Mouse (Mus musculus): ENCODE data around the gene Fgf15. TPM values are rescaled to one million over a fixed set of nuclear protein-coding genes. Genes with fewer than 3 reads are reported as not detected.
"Not testable (repeated sequence)": the region's sequence is repeated elsewhere in the genome, so short reads cannot be mapped to it uniquely, and the experiment has no call there.

The Fgf15 gene
- total RNA-seq, 2 experiments from 2014 or later = not detected

DNA sequence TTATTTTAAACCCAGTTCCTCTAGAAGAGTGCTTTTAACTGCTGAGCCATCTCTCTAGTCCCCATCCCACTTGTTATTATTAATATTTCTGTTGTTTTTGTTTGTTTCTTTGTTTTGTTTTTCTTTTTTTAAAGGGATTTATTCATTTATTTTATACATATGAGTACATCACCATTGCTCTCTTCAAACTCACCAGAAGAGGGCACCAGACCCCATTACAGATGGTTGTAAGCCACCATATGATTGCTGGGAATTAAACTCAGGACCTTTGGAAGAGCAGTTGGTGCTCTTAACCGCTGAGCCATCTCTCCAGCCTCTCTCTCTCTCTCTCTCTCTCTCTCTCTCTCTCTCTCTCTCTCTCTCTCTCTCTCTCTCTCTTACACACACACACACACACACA is 5.7 kb upstream of the Fgf15 start:
- DNase-seq = not testable (repeated sequence)

DNA sequence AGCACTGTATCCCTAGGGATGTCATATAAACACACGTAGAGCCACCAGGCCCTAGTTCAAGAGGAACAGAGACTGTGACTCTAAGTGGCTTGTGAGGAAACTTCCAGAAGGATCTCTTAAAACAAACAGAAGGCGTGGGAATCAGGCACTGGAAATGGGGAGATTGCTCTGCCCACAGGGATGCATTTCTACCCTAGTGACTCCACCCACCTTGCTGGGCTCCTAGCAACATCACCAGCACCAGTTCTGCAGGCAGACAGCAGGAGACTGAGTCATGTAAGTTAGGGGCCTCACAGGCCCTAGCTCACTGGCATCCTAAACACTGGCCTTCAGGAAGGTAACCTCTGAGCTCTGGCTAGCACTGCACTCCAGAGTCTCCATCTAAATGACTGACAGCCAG is 4.5 kb upstream of the Fgf15 start:
- no peak for DNase-seq

DNA sequence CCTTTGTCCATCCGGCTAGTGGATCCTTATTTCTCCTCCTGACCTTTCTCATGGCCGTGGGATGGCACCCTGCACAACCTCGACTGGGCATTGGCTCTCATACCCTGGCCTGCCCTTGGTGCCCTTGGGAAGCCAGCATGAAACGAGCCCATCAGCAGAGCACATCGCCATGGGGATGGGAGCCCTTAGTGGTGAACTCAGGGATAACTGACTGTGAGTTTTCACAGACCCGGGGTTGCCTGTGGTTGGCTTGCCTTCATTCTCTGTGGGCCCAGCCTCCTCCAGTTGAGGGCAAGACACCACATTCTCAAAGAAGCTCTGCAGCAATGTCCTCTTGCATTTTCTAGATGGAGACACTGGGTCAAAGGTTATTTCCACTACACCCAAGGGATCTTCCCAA is 4.0 kb upstream of the Fgf15 start:
- DNase-seq = no peak

DNA sequence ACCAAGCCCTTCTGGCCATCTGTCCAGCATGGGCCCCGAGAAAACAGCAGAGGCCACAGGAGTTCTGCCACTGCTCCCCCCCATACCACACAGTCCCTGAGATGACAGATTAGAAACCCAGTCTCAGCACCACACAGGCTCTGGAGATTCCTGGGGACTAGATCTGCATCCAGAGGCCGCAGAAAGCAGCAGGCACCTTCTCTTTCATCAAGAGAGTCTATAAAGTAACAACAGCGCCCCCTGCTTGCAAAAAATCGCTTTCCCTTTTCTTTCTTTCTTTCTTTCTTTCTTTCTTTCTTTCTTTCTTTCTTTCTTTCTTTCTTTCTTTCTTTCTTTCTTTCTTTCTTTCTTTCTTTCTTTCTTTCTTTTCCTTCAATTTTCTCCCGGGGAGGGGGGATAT is 2.1 kb upstream of the Fgf15 start:
- DNase-seq = peak; percentile 60

DNA sequence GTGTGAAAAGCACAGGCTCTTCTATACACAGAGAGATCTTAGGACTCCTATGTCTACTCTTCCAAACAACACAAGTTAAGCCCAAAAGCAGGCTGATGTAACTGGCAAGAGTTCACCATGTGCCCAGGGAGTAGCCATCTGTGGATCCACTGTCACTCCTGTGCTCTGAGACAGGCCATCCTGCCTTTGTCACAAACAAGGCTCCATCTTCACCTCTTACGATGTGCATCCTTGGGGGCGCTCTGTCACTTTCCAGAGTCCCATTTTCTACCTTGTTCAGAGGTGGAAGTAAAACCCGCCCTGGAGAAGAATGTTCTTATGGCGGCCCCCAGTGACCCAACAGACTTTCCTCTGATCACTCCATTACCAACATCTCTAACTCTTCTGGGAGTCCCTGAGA is 1.6 kb upstream of the Fgf15 start:
- DNase-seq = no peak

DNA sequence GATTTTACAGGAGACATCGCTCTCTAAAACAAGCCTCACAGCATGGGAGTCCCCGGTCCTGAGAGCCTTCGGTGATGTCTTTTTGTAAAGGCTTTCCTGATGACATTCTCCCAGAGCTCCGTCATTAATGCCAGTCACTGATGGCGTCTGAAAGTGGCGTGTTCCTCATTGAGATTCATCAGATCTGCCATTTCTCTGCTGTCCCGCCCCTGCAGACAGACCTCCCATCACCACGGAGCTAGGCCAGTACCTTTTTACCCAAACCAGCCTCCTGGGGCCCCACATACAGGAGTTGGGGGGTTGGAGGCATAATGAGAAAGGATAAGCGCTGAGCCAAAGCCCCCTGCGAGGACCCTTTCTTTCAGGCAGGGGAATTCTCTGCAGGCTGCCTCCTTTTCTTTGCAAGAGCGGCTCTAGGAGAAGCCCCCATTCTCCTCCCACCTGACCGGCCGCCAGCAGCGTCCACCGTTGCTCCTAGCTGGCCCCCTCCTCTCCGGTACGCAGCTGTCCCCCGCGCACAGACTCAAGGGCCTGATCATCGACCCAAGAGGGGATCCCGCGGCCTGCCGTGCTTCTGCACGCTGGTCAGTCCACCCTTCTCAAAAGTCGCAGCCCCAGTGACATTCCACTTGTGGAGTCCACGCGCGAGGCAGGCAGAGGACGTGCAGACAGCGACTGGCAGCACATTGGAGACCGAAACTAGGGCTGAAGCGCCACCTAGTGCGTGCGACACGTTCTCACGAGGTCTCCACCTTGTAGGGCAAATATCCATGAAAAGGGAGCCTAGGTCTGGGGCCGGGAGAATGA is 823 bp upstream of the Fgf15 start:
- DNase-seq = peak; percentile 83

DNA sequence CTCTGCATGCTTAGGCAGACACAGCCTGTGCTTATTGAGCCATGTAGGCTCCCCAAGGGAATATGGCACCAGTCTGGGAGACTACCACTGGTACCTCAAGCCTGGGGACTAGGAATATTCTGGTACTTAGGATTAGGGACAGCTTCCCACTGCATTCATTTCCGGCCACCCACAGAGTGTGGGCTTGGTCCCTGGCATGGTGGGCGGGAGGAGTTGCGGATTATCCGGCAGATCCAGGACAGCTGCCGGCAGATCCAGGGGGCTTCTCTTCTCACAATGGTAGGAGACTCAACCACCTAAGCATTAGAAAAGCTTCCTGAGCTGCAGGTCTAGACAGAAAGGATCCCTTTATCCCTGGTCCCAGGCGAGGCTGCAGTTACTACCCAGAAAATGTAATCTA is 2.2 kb downstream of the Fgf15 start:
- no peak for DNase-seq

DNA sequence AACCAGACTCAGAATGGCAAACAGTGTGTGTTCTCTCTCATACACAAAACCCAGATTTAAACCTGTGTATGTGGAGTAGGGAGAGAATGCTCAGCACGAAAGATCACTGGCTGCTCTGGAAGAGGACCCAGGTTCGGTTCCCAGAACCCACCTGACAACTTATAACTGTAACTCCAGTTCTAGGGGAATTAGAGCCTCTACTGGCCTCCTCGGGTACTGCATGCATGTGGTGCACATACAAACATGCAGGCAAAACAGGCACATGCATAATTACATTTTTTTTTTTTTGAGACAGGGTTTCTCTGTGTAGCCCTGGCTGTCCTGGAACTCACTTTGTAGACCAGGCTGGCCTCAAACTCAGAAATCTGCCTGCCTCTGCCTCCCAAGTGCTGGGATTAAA is 9.2 kb downstream of the Fgf15 start:
- not testable (repeated sequence) for DNase-seq

DNA sequence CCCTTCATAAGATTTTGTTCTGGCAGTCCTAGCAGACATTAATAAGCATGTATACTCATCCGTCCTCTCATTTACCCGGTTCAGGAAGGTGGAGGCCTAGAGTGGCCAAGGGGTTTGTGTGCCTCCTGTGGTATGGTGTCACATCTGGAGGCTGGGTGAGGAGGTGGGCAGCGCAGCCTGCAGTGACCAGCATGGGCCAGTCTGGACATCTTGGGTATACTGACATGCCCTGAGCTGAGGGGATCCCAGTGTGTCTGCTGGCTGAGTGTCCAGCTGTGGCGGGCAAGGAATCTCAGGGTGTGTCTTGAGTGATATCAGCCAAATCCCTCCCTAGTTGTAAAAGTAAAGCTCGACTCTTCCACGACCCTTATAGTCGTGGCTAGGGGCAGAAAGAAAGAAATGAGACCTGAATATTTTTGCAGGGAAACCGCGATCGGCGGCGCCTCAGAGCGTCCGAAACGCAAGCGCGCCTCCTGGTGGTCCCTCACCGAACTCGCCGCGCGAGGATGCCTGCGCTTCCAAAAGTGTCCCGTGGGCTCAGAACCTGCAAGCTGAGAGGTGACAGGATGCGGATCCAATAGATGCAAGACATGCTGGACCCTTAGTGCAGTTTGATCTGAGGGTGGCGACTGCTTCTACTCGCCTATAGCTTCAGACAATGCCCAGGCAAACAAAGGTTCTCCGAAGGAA is 10.5 kb downstream of the Fgf15 start:
- DNase-seq = peak; percentile 74

DNA sequence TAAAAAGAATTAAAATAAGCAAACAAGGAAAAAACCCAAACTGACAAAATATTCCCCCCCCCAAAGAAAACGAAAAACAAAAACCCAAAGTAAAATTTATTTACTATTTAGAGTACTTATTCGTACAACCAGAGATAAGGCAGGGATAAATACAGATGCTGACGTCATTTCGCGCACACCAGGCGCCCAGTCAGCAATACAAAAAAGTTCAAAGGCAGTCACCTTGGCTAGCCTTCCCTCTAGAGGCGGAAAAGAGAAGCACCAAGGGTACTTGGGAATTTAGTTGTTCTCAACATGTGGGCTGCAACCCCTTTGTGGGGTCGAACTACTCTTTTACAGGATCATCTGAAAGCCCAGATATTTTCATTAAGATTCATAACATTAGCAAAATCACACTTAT is 11.5 kb downstream of the Fgf15 start:
- no peak for DNase-seq

DNA sequence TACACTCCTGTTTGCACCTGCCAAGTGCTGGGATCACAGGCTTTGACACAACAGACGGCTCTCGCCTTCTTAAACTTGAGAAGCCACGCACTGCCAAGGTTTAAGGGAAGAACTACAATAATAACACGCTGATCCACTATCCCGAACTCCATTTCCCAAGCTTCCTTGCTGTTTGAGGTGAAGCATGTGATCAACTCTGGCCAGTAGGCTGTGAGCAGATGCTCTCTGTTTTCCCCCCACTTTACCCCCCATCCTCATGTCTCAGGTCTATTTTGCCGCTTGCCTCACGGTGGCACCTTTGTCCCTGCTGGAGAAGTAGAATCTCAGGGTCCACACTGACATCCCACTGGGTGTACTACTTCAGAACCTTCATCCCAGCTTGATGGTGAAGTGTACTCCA is 12.4 kb downstream of the Fgf15 start:
- no peak for DNase-seq

DNA sequence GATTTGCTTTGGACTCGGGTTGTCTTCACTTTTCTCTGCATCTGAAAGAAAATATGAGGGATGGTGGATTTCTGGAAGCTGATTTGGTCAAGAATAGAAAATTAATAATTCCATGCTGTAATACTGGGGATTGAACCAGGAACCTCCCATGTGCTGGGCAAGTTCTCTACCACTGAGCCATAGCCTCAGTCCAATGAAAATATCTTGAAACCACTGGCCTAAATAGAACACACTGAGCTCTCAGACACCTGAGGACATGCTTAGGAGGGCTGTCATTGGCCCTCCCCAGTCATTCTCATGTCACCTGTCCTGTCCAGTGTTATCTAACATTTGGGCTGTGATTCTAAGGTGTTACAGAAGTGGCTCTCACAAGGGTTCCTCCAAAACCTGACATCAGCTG is 14.8 kb downstream of the Fgf15 start:
- no peak for DNase-seq

DNA sequence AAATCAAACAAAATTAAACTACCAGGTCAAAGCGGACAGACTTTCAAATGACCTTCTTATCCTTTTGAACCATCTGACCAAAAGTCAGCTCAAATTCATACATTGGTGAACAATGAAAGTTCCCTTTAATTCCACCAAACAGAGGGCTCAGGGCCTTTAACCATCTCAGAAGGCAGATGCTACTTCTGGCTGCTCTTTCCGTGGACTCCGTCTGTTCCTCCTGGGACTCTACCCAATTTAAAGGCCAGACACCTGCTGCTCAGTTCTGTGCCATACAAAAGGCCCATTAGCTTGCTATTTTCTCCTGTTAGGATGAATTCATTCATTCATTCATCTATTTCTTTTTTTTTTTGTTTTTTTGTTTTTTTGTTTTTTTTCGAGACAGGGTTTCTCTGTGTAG is 16.6 kb downstream of the Fgf15 start:
- no peak for DNase-seq

DNA sequence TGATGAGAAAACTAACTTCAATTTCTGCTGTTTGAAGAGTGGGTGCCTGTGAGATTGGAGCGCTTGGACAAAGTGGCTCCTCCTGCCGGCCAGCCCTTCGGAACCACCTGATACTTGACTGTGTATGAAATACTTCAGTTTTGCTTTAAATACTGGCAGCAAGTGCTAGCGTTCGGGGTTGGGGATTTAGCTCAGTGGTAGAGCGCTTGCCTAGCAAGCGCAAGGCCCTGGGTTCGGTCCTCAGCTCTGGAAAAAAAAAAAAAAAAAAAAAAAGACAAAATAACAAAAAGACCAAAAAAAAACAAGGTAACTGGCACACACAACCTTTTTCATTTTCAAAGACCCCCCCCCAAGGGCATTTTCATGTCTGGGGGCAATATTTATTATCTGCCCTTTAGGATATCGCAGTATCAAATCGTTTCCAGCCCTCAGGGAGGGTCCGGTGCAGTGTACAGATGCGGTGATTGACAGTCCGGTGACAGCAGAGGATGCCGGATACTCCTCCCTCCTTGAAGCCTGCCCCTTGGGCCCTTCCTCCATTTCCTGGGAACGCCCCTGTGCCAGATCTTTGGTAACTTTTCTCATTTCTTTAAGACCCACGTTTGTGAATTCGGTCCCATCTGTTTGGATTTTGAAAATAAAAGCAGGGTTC is 18.1 kb downstream of the Fgf15 start:
- no peak for DNase-seq

DNA sequence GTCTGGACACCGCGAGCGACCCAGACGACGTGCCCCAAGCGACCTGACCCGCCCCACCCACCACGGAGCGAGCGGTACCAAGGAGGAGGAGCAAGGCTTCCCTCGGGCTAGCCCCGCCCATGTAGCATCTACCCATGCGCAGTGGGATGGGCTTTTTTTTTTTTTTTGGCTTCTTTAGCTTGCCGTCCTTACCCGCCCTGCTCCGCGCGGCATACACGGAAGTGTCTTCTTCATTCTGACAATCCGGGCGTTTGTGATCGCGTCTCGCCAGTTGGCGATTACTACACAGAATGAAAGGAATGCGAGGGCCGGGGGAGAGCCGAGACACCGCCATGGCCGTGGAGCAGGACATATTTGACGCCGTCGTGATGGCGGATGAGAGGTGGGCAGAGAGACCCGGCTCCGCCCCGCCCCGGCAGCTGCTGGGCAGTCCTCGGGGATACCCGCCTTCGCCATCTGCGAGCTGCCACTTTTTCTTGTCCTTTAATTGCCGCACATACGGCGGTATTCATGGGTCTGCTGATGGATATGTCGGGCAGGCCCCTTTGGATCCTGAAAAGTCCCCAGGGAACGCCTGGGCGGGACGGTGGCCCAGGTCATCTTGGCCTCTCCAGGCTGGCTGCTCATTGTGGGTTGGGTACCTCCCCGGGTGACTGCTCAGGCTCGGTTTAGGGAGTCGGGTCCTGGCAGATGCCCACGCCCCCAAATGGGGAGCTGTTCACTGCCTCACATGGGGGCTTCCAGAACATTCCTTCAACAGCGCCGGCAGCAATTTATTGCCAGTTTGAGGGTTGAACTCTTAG is 18.8 kb downstream of the Fgf15 start, which contains the start of gene LTO1:
Gene LTO1 (plus strand): TSS at position 153 of the 803 bp plus-strand sequence.
- DNase-seq = peak; percentile 91

DNA sequence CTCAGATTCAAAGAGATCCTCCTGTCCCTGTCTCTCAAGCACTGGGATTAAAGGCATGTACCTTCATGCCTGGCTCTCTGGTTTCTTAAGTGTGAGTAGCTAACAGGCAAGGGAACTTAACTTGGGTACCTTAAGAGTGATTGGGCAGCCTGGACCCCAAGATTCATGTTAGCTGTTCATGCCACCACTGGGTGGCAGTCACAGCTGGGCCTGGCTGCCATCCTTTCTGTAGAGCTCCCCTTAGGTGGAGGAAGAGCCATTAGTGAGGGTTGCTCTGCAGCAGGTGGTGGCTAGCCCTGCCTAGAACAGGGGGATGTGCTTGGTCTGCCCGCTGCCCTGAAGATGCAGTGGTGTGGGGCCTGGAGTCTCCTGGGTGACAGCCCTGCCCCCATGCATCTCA is 22.5 kb downstream of the Fgf15 start:
- no peak for DNase-seq

DNA sequence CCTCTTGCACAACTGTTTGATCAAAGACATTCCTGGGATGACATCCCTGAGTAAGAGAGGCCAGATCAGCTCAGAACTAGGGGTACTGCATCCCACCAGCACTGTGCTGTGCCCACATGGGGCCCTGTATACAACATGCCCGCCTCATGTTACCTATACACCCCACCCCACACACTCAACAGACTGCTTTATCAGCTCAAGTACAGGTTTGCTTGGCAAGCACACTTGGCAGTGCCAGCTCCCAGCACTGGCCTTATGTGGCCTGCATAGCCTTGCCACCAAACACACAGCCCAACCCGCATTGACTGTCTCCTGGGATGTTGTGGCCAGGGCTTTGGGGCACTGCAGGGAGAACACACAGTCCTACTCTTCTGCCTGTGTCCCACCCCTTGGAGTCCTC is 31.3 kb downstream of the Fgf15 start:
- peak; percentile 63 for DNase-seq

DNA sequence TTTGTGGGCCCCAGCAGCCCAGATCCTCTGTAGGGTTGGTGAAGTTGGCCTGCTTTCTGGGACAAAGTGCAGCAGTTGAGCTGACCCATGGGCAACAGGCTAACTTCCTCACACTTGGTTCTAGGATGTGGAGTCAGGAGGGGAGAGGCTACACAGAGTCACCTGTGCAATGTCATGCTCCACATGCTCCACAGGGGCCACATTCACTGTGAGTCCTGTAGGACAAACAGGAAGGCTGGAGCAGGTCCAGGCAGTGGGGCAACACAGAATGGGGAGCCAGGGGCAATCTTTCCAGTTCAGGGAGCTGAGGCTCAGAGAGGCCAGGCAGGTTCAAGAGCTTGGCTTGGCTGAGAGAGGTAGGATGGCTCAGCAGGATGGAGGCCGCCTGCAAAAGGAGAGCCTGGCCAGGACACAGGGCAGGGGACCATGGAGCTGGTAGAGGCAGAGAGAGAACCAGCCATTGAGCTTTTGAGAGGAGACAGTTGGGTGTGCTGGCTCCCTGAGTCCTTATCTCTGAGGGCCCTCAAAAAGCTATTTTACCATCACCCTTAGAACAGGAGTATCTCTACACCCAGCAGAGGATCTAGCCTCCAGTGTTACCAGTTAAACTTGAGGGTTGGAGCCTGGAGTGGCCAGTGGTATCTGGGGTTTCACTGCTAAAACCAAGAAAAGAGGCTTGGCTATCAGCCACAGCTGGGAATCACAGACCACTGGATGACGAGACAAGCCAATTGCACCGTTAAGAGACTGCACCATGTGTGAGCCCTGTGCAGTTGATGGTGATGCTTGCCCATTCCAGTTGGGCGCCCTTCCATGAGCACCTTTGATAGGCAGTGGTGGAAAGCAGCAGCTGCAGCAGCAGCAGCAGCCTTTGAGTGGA is 31.9 kb downstream of the Fgf15 start:
- peak; percentile 63 for DNase-seq

DNA sequence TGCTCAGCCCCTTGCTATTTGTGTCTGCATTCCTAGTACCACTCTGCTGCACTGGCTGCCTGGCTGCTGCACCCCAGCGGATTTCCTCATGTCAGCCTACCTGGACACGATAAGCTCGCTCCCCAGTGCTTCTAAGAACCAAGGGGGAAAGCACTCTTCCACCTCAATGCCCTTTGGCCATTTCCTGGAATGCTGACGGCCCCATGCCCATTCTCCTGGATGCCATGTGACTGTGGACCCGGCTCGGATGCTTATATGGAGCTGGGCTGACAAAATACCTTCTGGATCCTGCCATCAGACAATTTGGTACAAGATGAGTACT is 32.5 kb downstream of the Fgf15 start:
- DNase-seq = no peak

DNA sequence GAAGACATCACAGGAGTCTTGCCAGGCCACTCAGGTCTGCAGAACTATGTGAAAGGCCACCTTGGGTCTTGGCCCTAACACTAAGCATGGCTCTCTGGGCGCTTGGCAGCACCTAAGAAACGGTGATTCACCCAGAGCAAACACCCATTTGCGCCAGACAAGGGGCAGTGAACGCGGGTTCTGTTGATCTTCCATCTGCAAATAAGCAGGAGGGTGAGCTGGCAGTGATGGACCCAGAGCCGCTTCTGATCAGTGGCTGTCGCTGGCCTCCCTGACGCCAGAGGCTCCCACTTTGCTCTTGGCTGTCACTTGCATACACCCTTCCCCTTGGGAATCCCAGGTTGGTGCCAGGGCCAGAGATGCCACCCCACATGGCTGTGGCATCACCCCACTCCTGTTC is 33.2 kb downstream of the Fgf15 start:
- peak; percentile 38 for DNase-seq

DNA sequence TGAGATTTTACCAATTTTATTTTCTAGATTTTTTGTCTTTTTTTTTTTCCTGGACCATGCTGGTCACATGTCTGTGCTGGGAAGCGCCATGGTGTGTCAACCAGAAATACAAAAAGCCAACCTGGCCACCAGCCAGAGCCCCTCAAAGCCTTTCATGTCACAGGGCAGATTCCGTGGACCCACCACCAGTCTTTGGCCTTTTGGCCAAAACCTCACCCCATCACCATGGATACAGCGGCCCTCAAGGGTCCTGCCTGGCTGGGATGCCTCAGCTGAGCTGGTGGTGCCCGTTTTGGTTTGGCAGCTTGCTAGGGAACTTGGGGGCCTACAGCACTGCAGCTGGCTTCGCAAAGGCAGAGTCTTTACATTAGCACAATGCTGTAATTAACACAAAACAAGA is 33.6 kb downstream of the Fgf15 start:
- no peak for DNase-seq

DNA sequence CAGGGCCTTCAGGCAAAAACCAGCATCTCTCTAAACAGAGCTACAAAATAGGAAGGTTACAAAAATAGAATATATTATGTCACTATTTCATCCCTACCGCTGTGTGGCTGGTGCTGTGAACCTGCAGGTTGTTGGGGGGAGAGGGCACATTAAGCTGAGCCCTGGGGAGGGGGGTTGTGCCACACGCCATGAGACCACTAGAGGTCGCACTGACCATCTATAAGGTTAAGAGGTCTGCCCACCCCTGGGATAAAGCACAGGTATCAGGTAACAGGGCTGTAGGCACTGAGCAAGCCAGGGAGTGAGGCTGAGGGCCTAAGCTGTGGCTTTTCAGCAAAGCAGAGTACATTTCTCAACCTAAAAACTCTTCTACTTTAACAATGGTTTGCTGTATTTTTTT is 35.4 kb downstream of the Fgf15 start:
- DNase-seq = no peak
